Mouse (Mus musculus): ENCODE data around the gene Nectin2.

DNA sequence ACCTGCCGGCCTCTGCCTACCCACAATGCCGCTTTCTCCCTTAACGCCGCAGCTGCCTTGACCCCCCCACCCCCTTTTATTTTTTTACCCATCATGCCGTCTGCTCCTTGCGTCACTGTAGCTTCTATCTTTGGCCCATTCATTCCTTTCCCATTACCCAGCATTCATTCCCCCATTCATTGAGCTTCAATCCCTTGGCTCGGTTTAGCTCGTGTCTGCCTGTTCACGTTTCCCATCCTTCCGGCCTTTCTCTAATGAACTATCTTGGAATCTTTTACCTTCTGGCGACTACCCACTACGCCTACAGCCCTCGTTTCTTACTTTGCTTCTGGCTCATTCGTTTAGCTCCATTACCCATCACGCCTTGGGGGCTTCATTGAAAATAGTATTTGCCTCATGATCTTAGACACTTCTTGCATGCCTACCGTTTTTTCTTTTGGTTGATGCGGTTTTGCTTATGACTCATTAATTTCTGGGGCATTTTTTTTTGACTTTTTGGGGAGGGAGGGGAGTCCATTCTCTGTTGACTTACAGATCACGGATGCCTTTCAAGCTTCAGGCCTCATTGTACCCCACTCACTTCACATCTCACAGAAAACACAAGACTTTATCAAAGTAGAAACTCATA is 34.1 kb downstream of the Nectin2 start:
- TF ChIP-seq CTCF (IDR thresholded peaks at IDR 0.05; ENCODE audit: low read depth) (no peak), EP300 (optimal IDR thresholded peaks at IDR 0.05) (peak; percentile 42)
